ENCODE assay signal across 23 mouse cellular contexts in genomic region chr14:33891507-33891906, GRCm38 (mm10). TPM values are rescaled to one million over a fixed set of nuclear protein-coding genes. Genes with fewer than 3 reads are reported as not detected.
DNase-seq lines count a peak whose midpoint lies in the region; ATAC-seq and TF ChIP-seq lines count a peak whose summit lies in the region.
"Had no signal": no experiment of that assay in that cellular context is flagged by ENCODE, and none has a peak within 500 bp of the region (broad histone marks: within the 10 kb centered on the region; RNA-seq: fewer than 3 reads in every experiment).

No protein-coding gene starts in this region.

- H3K4me3 ChIP-seq in kidney, adult 2 months (ENCODE audit: insufficient read depth, low read depth, low read length) = no peak overlapping the region
- no peak overlapping the region for H3K4me3 ChIP-seq in kidney, embryonic 14.5 days (ENCODE audit: low read length)
- no peak overlapping the region for H3K4me3 ChIP-seq in kidney, embryonic 16.5 days (ENCODE audit: low read length)

- TF ChIP-seq POLR2A in kidney, adult 2 months (IDR thresholded peaks at IDR 0.05; ENCODE audit: low read depth, low read length) = no peak

- no peak for TF ChIP-seq CTCF in kidney, adult 2 months (conservative IDR thresholded peaks at IDR 0.05; ENCODE audit: insufficient read depth, insufficient read length, low read depth, low read length)

- ATAC-seq in kidney, embryonic 14.5 days (ENCODE audit: low FRiP score, low TSS enrichment) = no peak
- ATAC-seq in kidney, embryonic 16.5 days (ENCODE audit: low FRiP score, low TSS enrichment) = no peak
- ATAC-seq: activated CD4-positive, CD25-positive, alpha-beta regulatory T cell, adult 4 months; CD4-positive, CD25-positive, alpha-beta regulatory T cell, adult 4 months; Patski had no signal

- peak; percentile 45 to 58 for DNase-seq in cerebellum, postnatal 10 days
- no peak for DNase-seq in cerebellum, adult 8-10 months
- peak; percentile 53 for DNase-seq in kidney, adult 2 months
- DNase-seq in kidney, adult 9 months = peak; percentile 65
- DNase-seq: adrenal gland, adult 2 months; adrenal gland, adult 8-10 months; adrenal gland, postnatal 10 days; adrenal gland, postnatal 14 days; adrenal gland, postnatal 25 days; adrenal gland, postnatal 36 days; B cell, adult 2 months; cerebellum, adult 11 months; cerebellum, adult 11-12 months; cerebellum, adult 18-20 months had no signal

- H3K4me2 ChIP-seq in kidney, embryonic 14.5 days (replicated peaks; ENCODE audit: low read depth, low read length) = no peak overlapping the region
- no peak overlapping the region for H3K4me2 ChIP-seq in kidney, embryonic 16.5 days (replicated peaks; ENCODE audit: low read depth, low read length)

- H3K9me3 ChIP-seq in kidney, embryonic 14.5 days (ENCODE audit: control insufficient read depth, low read length) = no peaks in the 10 kb centered on the region
- H3K9me3 ChIP-seq in kidney, embryonic 16.5 days (ENCODE audit: low read length) = no peaks in the 10 kb centered on the region

- no peaks in the 10 kb centered on the region for H3K27me3 ChIP-seq in kidney, adult 2 months (replicated peaks; ENCODE audit: control insufficient read depth, insufficient read depth, low read length)
- H3K27me3 ChIP-seq in kidney, embryonic 14.5 days (ENCODE audit: control insufficient read depth, insufficient read depth, low read length) = no peaks in the 10 kb centered on the region
- H3K27me3 ChIP-seq in kidney, embryonic 16.5 days (ENCODE audit: insufficient read depth, low read length) = no peaks in the 10 kb centered on the region
- H3K27me3 ChIP-seq: CH12.LX had no signal

- no peak overlapping the region for H3K27ac ChIP-seq in kidney, adult 2 months (ENCODE audit: insufficient read depth, low read depth, low read length)
- no peak overlapping the region for H3K27ac ChIP-seq in kidney, embryonic 14.5 days (ENCODE audit: low read depth, low read length)
- no peak overlapping the region for H3K27ac ChIP-seq in kidney, embryonic 16.5 days (ENCODE audit: low read length)

- no peaks in the 10 kb centered on the region for H3K4me1 ChIP-seq in kidney, adult 2 months (ENCODE audit: control insufficient read depth, insufficient read depth, low read length)
- no peaks in the 10 kb centered on the region for H3K4me1 ChIP-seq in kidney, embryonic 14.5 days (ENCODE audit: control insufficient read depth, insufficient read depth, low read length)
- H3K4me1 ChIP-seq in kidney, embryonic 16.5 days (ENCODE audit: insufficient read depth, low read length) = peaks cover 2% of the 10 kb centered on the region

- 74% methylated on average over 3 of the region's 3 CpGs for WGBS in kidney, adult 2 months
- 100% methylated on average over 3 of the region's 3 CpGs for WGBS in kidney, embryonic 14.5 days
- 89% methylated on average over 3 of the region's 3 CpGs for WGBS in kidney, embryonic 16.5 days

- no peak overlapping the region for H3K9ac ChIP-seq in kidney, embryonic 14.5 days (ENCODE audit: low read depth, low read length)
- H3K9ac ChIP-seq in kidney, embryonic 16.5 days (replicated peaks; ENCODE audit: low read length) = no peak overlapping the region

- no peaks in the 10 kb centered on the region for H3K36me3 ChIP-seq in kidney, adult 2 months (ENCODE audit: control insufficient read depth, insufficient read depth, low read length)
- no peaks in the 10 kb centered on the region for H3K36me3 ChIP-seq in kidney, embryonic 14.5 days (ENCODE audit: control insufficient read depth, insufficient read depth, low read length)
- H3K36me3 ChIP-seq in kidney, embryonic 16.5 days (ENCODE audit: insufficient read depth, low read length) = no peaks in the 10 kb centered on the region
- H3K36me3 ChIP-seq: G1E had no signal

RNA-seq across cellular contexts. Expression of gene Gdf10, which starts 31.9 kb away (rescaled TPM):
- 8.9 and 11.8 TPM in 2 replicates for polyA plus RNA-seq in kidney, adult 2 months (2012; rRNA removed)
- polyA plus RNA-seq in kidney, embryonic 14.5 days (2014; fragmentation: Nextera tagmentation; extraction: Ambion mirVana) = 0.79 and 0.88 TPM in 2 replicates
- polyA plus RNA-seq in kidney, embryonic 16.5 days (2015; fragmentation: Nextera tagmentation; extraction: Ambion mirVana) = 2.9 and 4.0 TPM in 2 replicates
- polyA plus RNA-seq: activated CD4-positive, CD25-positive, alpha-beta regulatory T cell, adult 4 months; C2C12; CD4-positive, CD25-positive, alpha-beta regulatory T cell, adult 4 months; G1E; Patski had no signal

RNA-seq across cellular contexts. Expression of gene Gdf2, which starts 49.3 kb away (rescaled TPM):
- polyA plus RNA-seq in kidney, adult 2 months (2012; rRNA removed) = not detected in 2 replicates
- not detected in 2 replicates for polyA plus RNA-seq in kidney, embryonic 14.5 days (2014; fragmentation: Nextera tagmentation; extraction: Ambion mirVana)
- 0.08 TPM in 1 of 2 replicates, not detected in the other for polyA plus RNA-seq in kidney, embryonic 16.5 days (2015; fragmentation: Nextera tagmentation; extraction: Ambion mirVana)
- polyA plus RNA-seq: activated CD4-positive, CD25-positive, alpha-beta regulatory T cell, adult 4 months; adrenal gland, adult 2 months; brain, embryonic 14.5 days; C2C12; CD4-positive, CD25-positive, alpha-beta regulatory T cell, adult 4 months; G1E; Patski had no signal
